Mouse (Mus musculus) thymus, adult 2 months (tissue): ENCODE data around the gene Vps16. TPM values are rescaled to one million over a fixed set of nuclear protein-coding genes. Genes with fewer than 3 reads are reported as not detected.
A peak's percentile ranks its signal among the peaks of the same experiment; 100 is the strongest.

Experiments used
- DNase-seq: peaks from one replicate; pipeline ENCODE4 v3.0.0; 2021
- H3K27ac ChIP-seq: fragments of 200-500 bp; 2 replicates; pipeline ENCODE4 v1.5.1; 2012; ENCODE audit warnings: low read length, control low read depth; ENCODE audit not compliant: control insufficient read depth, insufficient read depth
- H3K27me3 ChIP-seq: fragments of 200-500 bp; 2 replicates; pipeline ENCODE4 v1.6.1; 2012; ENCODE audit warnings: mild to moderate bottlenecking, low read length, moderate library complexity, mixed read lengths; ENCODE audit not compliant: control insufficient read depth, insufficient read depth
- H3K36me3 ChIP-seq: fragments of 200-500 bp; 2 replicates; pipeline ENCODE4 v1.6.1; 2012; ENCODE audit warnings: mild to moderate bottlenecking, low read length, moderate library complexity; ENCODE audit not compliant: control insufficient read depth, insufficient read depth
- H3K4me1 ChIP-seq: fragments of 200-500 bp; replicated peaks from 2 replicates; pipeline ENCODE4 v1.6.1; 2012; ENCODE audit warnings: low read length; ENCODE audit not compliant: control insufficient read depth, insufficient read depth
- H3K4me3 ChIP-seq: fragments of 200-500 bp; 2 replicates; pipeline ENCODE4 v1.5.1; 2012; ENCODE audit warnings: mild to moderate bottlenecking, low read length, control low read depth, moderate library complexity; ENCODE audit not compliant: control insufficient read depth, insufficient read depth
- CTCF ChIP-seq: fragments of 200-500 bp; IDR thresholded peaks from 2 replicates; pipeline ENCODE4 v1.5.1; 2012; ENCODE audit warnings: mild to moderate bottlenecking, control low read depth, low read length, moderate library complexity, borderline replicate concordance; ENCODE audit not compliant: control insufficient read depth, poor library complexity, insufficient read depth; ENCODE audit errors: extremely low read depth
- POLR2A ChIP-seq: fragments of 200-500 bp; IDR thresholded peaks from 2 replicates; pipeline ENCODE4 v1.6.1; 2012; ENCODE audit warnings: mild to moderate bottlenecking, low read length, control low read depth, moderate library complexity; ENCODE audit not compliant: control insufficient read depth, poor library complexity, insufficient read depth; ENCODE audit errors: extremely low read depth
- WGBS: fragments of 180-500 bp; shearing (Covaris S2); methylation state at CpG from one replicate; pipeline ENCODE4 v1.1.7; 2018; 5-methylcytosine and 5-hydroxymethylcytosine counted together
- polyA plus RNA-seq: library from polyadenylated mRNA; depleted of rRNA; stranded (reverse); fragments of >200 nt; gene quantifications from 2 replicates; pipeline ENCODE4 v1.2.3, GENCODE M21; 2012

Gene Vps16
- polyA plus RNA-seq, 1 experiment, result 213 TPM

GRCm38 (mm10) chr2:130449021-130449793 is 25.1 kb downstream of the Vps16 start:
- DNase-seq, result no peak
- Histone ChIP-seq H3K4me1 (peaks cover 15% of the 10 kb centered on the region), H3K4me3 (peak overlapping the region; percentile 93), H3K27ac (no peak overlapping the region), H3K36me3 (no peaks in the 10 kb centered on the region; the same call in 1 of the 2 replicates), H3K27me3 (no peaks in the 10 kb centered on the region; the same call in 1 of the 2 replicates)
- WGBS, result 13% methylated on average over 17 of the region's 17 CpGs
- TF ChIP-seq CTCF, result no peak
- TF ChIP-seq POLR2A, result no peak

GRCm38 (mm10) chr2:130449794-130450433 is 25.8 kb downstream of the Vps16 start, which contains the start of gene Ptpra:
Gene Ptpra (plus strand): TSS chr2:130450278.
- Histone ChIP-seq H3K36me3 (no peaks in the 10 kb centered on the region), H3K4me3 (peak within 1 kb of the TSS; percentile 93), H3K27me3 (no peaks in the 10 kb centered on the region; the same call in 1 of the 2 replicates), H3K27ac (no peak within 1 kb of the TSS), H3K4me1 (peaks cover 15% of the 10 kb centered on the region)
- under 1% methylated on average over 50 of the region's 50 CpGs for WGBS
- peak; percentile 93 for DNase-seq
- TF ChIP-seq POLR2A, result peak; percentile 75; the same call in 1 of the 2 replicates
- no peak for TF ChIP-seq CTCF

GRCm38 (mm10) chr2:130450434-130450796 is 26.3 kb downstream of the Vps16 start:
- Histone ChIP-seq H3K4me3 (peak overlapping the region; percentile 93), H3K4me1 (peaks cover 15% of the 10 kb centered on the region), H3K27me3 (no peaks in the 10 kb centered on the region; the same call in 1 of the 2 replicates), H3K36me3 (no peaks in the 10 kb centered on the region), H3K27ac (no peak overlapping the region)
- 1% methylated on average over 47 of the region's 47 CpGs for WGBS
- TF ChIP-seq CTCF (no peak), POLR2A (no peak)
- DNase-seq, result peak; percentile 73

- Histone ChIP-seq H3K4me1 (peaks cover 15% of the 10 kb centered on the region), H3K36me3 (no peaks in the 10 kb centered on the region), H3K4me3 (no peak overlapping the region; the same call in 1 of the 2 replicates), H3K27me3 (no peaks in the 10 kb centered on the region; the same call in 1 of the 2 replicates), H3K27ac (no peak overlapping the region)
- WGBS, result 72% methylated on average over 14 of the region's 14 CpGs
- no peak for DNase-seq
- no peak for TF ChIP-seq CTCF
- no peak for TF ChIP-seq POLR2A
Measured at GRCm38 (mm10) chr2:130451086-130451726, 27.1 kb downstream of the Vps16 start.

GRCm38 (mm10) chr2:130451727-130452090 is 27.6 kb downstream of the Vps16 start:
- TF ChIP-seq CTCF, result no peak
- TF ChIP-seq POLR2A, result no peak
- no peak for DNase-seq
- Histone ChIP-seq H3K27ac (no peak overlapping the region), H3K36me3 (no peaks in the 10 kb centered on the region), H3K4me3 (no peak overlapping the region), H3K27me3 (no peaks in the 10 kb centered on the region; the same call in 1 of the 2 replicates), H3K4me1 (peaks cover 15% of the 10 kb centered on the region)
- 71% methylated on average over 3 of the region's 3 CpGs for WGBS

GRCm38 (mm10) chr2:130452266-130452665 is 28.1 kb downstream of the Vps16 start:
- Histone ChIP-seq H3K4me3 (no peak overlapping the region), H3K36me3 (no peaks in the 10 kb centered on the region), H3K4me1 (peaks cover 15% of the 10 kb centered on the region), H3K27me3 (no peaks in the 10 kb centered on the region; the same call in 1 of the 2 replicates), H3K27ac (no peak overlapping the region)
- WGBS, result 97% methylated on average over 2 of the region's 2 CpGs
- TF ChIP-seq POLR2A, result no peak
- no peak for TF ChIP-seq CTCF
- DNase-seq, result no peak
